Mouse (Mus musculus): Measurements from ENCODE around the gene Mettl21c. TPM values are rescaled to one million over a fixed set of nuclear protein-coding genes. Genes with fewer than 3 reads are reported as not detected.

The Mettl21c gene
- total RNA-seq, 2 experiments from 2014 or later = not detected

Other genes starting within 250 kb of the Mettl21c start
- 2.9 and 6.9 TPM in 2 replicates for gene Uxs1, start 192.2 kb downstream of the Mettl21c start, total RNA-seq (2015; ENCODE audit: low replicate concordance)
- gene Uxs1, start 192.2 kb downstream of the Mettl21c start, total RNA-seq (2017; ENCODE audit: low replicate concordance) = 4.9 and 9.4 TPM in 2 replicates
- gene Tpp2, start 86.4 kb downstream of the Mettl21c start, total RNA-seq (2015; ENCODE audit: low replicate concordance) = 31.8 and 41.3 TPM in 2 replicates
- gene Tpp2, start 86.4 kb downstream of the Mettl21c start, total RNA-seq (2017; ENCODE audit: low replicate concordance) = 26.9 and 33.2 TPM in 2 replicates
- 1.3 and 4.2 TPM in 2 replicates for gene Gm8251, start 41.9 kb upstream of the Mettl21c start, total RNA-seq (2015; ENCODE audit: low replicate concordance)
- 2.6 and 3.8 TPM in 2 replicates for gene Gm8251, start 41.9 kb upstream of the Mettl21c start, total RNA-seq (2017; ENCODE audit: low replicate concordance)
- 15.7 and 32.3 TPM in 2 replicates for gene Tex30, start 82.4 kb upstream of the Mettl21c start, total RNA-seq (2015; ENCODE audit: low replicate concordance)
- gene Tex30, start 82.4 kb upstream of the Mettl21c start, total RNA-seq (2017; ENCODE audit: low replicate concordance) = 12.8 and 21.7 TPM in 2 replicates
- 3.7 and 4.6 TPM in 2 replicates for gene Kdelc1, start 98.8 kb upstream of the Mettl21c start, total RNA-seq (2015; ENCODE audit: low replicate concordance)
- 2.5 and 3.5 TPM in 2 replicates for gene Kdelc1, start 98.8 kb upstream of the Mettl21c start, total RNA-seq (2017; ENCODE audit: low replicate concordance)
- gene Bivm, start 98.9 kb upstream of the Mettl21c start, total RNA-seq (2015; ENCODE audit: low replicate concordance) = 3.1 and 4.0 TPM in 2 replicates
- 0.56 and 0.94 TPM in 2 replicates for gene Bivm, start 98.9 kb upstream of the Mettl21c start, total RNA-seq (2017; ENCODE audit: low replicate concordance)
- 1.9 and 2.7 TPM in 2 replicates for gene Ercc5, start 127.7 kb upstream of the Mettl21c start, total RNA-seq (2015; ENCODE audit: low replicate concordance)
- 2.5 and 6.0 TPM in 2 replicates for gene Ercc5, start 127.7 kb upstream of the Mettl21c start, total RNA-seq (2017; ENCODE audit: low replicate concordance)
- gene Mettl21e, start 198.9 kb upstream of the Mettl21c start, total RNA-seq (2015; ENCODE audit: low replicate concordance) = not detected in 2 replicates
- not detected in 2 replicates for gene Mettl21e, start 198.9 kb upstream of the Mettl21c start, total RNA-seq (2017; ENCODE audit: low replicate concordance)